Mouse (Mus musculus) lung, embryonic 15.5 days (tissue): ENCODE results near the gene Vav3. TPM values are rescaled to one million over a fixed set of nuclear protein-coding genes. Genes with fewer than 3 reads are reported as not detected.

ENCODE experiments used
- ATAC-seq: fragments of 200-750 bp; cut with Nextera tagmentation; 2 replicates; pipeline ENCODE4 v1.8.0; 2017; ENCODE audit warnings: moderate number of reproducible peaks, borderline replicate concordance; ENCODE audit not compliant: low FRiP score, low TSS enrichment; ENCODE audit errors: extremely low read depth
- H3K27ac ChIP-seq: fragments of 300-500 bp; sonication (generic); 2 replicates; pipeline ENCODE4 v1.5.1; 2015; ENCODE audit warnings: moderate library complexity, mild to moderate bottlenecking, inconsistent platforms
- H3K27me3 ChIP-seq: fragments of 300-500 bp; sonication (generic); 2 replicates; pipeline ENCODE4 v1.6.1; 2015; ENCODE audit warnings: inconsistent platforms
- H3K36me3 ChIP-seq: fragments of 300-500 bp; sonication (generic); 2 replicates; pipeline ENCODE4 v1.6.1; 2015; ENCODE audit warnings: inconsistent platforms
- H3K4me1 ChIP-seq: fragments of 300-500 bp; sonication (generic); 2 replicates; pipeline ENCODE4 v1.6.1; 2015; ENCODE audit warnings: inconsistent platforms
- H3K4me2 ChIP-seq: fragments of 300-500 bp; sonication (generic); 2 replicates; pipeline ENCODE4 v1.6.1; 2015; ENCODE audit warnings: inconsistent platforms, mild to moderate bottlenecking, moderate library complexity
- H3K4me3 ChIP-seq: fragments of 300-500 bp; sonication (generic); 2 replicates; pipeline ENCODE4 v1.5.1; 2015; ENCODE audit warnings: mild to moderate bottlenecking, inconsistent platforms
- H3K9ac ChIP-seq: fragments of 300-500 bp; sonication (generic); 2 replicates; pipeline ENCODE4 v1.6.1; 2015; ENCODE audit warnings: inconsistent platforms
- H3K9me3 ChIP-seq: fragments of 300-500 bp; sonication (generic); 2 replicates; pipeline ENCODE4 v1.6.1; 2016; ENCODE audit warnings: inconsistent platforms
- WGBS: fragments of 180-500 bp; shearing (Covaris S2); methylation state at CpG from one replicate; pipeline ENCODE4 v1.1.7; 2015; 5-methylcytosine and 5-hydroxymethylcytosine counted together
- polyA plus RNA-seq: library from polyadenylated mRNA; unstranded; fragments of >200 nt; fragmentation: Nextera tagmentation; extraction: Ambion mirVana; gene quantifications from 2 replicates; pipeline ENCODE4 v1.2.1, GENCODE M21; 2015

The Vav3 gene
- polyA plus RNA-seq, 1 experiment from 2014 or later: 8.4 TPM

GRCm38 (mm10) chr3:109731592-109732230, 391.3 kb downstream of the Vav3 start:
- Histone ChIP-seq H3K27ac (no peak overlapping the region), H3K4me3 (no peak overlapping the region), H3K4me1 (peaks cover 5% of the 10 kb centered on the region; the same call in 1 of the 2 replicates), H3K9me3 (no peaks in the 10 kb centered on the region), H3K36me3 (no peaks in the 10 kb centered on the region), H3K4me2 (no peak overlapping the region), H3K27me3 (no peaks in the 10 kb centered on the region), H3K9ac (no peak overlapping the region)
- ATAC-seq: no peak
- 65% methylated on average over 5 of the region's 5 CpGs for WGBS

DNA sequence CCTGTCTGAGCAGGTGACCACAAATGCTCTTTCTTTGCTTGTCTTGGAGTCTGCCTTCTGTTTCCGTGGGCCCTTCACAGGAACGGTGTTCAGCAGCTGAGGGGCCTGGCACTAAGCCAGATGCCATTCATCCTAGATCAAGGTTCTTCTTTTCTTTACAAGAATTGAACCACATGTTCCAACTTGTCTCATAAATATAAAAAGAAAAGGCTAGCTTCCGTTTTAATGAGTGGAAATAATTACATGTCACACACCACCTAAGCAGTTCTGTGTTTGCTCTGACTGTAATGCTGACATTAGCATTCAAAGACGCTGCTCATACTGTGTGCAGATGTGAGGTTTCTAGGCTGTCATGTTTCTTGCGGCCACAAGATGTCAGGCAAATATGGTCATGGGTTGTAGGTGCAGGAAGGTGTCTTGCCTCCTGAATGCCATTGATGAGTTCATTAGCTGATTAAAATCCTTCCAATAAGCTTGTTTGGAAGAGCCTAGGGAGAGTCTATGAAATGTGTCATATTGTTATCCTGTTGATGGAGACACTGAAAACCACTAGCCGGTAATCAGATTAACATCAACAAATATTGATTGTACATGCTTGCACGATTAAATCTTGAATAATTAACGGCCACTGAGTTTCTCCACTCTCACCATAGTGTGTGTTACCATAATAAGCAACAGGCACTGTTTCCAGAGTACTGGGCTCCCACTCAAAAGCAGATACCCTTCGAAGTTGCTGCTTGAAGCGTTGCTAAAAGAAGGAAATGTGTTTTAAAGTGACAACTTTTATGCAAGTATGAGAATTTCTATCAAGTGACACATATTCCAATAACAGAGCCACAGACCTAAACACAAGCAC, 392.1 kb downstream of the Vav3 start:
- Histone ChIP-seq H3K36me3 (no peaks in the 10 kb centered on the region), H3K4me1 (peaks cover 5% of the 10 kb centered on the region; the same call in 1 of the 2 replicates), H3K4me2 (no peak overlapping the region), H3K9ac (no peak overlapping the region), H3K27ac (no peak overlapping the region), H3K4me3 (no peak overlapping the region), H3K9me3 (no peaks in the 10 kb centered on the region), H3K27me3 (no peaks in the 10 kb centered on the region)
- WGBS: 40% methylated on average over 10 of the region's 10 CpGs
- peak; percentile 67; the same call in 1 of the 2 replicates for ATAC-seq

Other genes with a start within 250 kb of the Vav3 start
- gene Slc25a24, start 217.5 kb upstream of the Vav3 start, polyA plus RNA-seq: 29.5 and 30.7 TPM in 2 replicates